Mouse (Mus musculus): ENCODE results near the gene Mab21l1. TPM values are rescaled to one million over a fixed set of nuclear protein-coding genes. Genes with fewer than 3 reads are reported as not detected.

The Mab21l1 gene
- polyA plus RNA-seq, 1 experiment from 2014 or later: 70.0 TPM

DNA sequence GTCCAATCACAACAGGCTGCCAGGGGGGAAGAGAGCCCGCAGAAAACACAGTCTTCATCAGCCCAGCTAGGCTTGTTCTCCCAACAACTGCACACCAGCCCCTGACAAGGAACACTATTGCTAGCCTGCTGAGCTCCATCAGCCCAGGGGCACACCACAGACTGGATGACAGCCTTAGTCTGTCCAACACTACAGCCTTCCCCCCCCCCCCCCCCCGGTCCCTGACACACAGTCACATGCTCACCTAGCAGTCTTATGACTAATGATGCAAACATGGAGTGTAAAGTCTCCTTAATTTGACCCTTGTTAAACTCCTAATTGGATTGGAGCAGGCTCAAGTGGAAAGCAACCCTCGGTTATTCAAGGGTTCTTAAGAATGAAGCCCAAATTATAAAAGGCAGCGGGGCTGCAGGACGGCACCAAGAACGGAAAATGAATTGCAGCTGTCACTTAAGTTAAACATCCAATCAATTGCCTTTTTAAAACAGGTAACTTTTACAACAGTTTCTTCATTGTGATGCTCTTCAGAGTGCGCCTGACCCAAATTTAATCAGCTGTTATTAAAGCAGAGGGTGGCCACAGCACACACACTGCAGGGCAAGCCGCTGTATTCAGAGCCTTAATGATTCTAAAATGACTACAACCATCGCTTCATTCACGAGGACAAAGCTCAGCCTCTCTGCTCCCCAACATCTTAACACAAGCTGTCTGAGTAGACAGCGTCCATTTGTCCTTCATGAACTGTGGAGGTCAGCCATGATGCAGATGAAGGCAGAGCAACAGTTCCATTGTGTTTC is 26.3 kb upstream of the Mab21l1 start:
- Histone ChIP-seq H3K27me3 (no peaks in the 10 kb centered on the region), H3K27ac (0 out of 2 replicates have a peak overlapping the region, but pooled peaks have one; percentile 41)

DNA sequence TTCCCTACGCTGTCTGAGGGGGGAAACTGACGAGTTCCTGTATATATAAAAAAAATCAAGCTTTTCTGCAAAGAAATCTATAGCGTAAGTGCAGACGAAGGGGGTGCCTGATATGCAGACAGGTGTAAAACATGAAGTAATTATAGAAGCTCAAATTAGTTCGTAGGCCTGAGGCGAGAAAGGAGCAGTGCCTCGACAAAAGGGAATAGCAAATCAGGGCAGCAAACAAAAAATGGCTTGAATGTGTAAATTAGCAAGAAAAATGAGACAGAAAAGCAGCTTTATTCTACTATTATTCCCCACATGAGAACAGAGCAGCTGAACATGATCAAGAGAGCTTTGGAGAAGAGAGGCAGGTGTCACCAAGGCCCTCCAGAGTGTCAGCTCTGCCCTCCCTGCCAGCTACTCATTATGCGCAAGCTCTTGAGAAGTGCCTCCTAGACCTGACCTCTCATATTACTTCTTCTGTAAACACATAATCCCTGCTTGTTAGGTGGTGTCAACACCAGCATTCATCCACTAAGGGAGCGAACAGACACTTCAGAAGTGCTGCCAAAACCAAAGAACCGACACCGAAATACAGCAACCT is 25.6 kb upstream of the Mab21l1 start:
- no peak overlapping the region for H3K4me2 ChIP-seq (replicated peaks)
- 0 out of 2 replicates have a peak overlapping the region, but pooled peaks have one; percentile 41 for H3K27ac ChIP-seq
- H3K9me3 ChIP-seq: no peaks in the 10 kb centered on the region
- H3K4me1 ChIP-seq: peaks cover 19% of the 10 kb centered on the region
- 59% methylated on average over 11 of the region's 11 CpGs for WGBS
- H3K4me3 ChIP-seq: no peak overlapping the region
- no peak overlapping the region for H3K9ac ChIP-seq
- H3K27me3 ChIP-seq: no peaks in the 10 kb centered on the region
- no peaks in the 10 kb centered on the region for H3K36me3 ChIP-seq
- ATAC-seq (ENCODE audit: insufficient number of reproducible peaks, insufficient read depth, low FRiP score, low TSS enrichment): no peak

More for the DNA sequence above, 26.3 kb upstream of the Mab21l1 start:
- no peak overlapping the region for H3K4me3 ChIP-seq
- no peaks in the 10 kb centered on the region for H3K9me3 ChIP-seq
- peak; percentile 83 for ATAC-seq (ENCODE audit: insufficient number of reproducible peaks, insufficient read depth, low FRiP score, low TSS enrichment)
- 28% methylated on average over 11 of the region's 11 CpGs for WGBS
- H3K9ac ChIP-seq: no peak overlapping the region
- 0 out of 2 replicates have a peak overlapping the region, but pooled peaks have one; percentile 1 for H3K4me2 ChIP-seq (replicated peaks)
- peaks cover 25% of the 10 kb centered on the region for H3K4me1 ChIP-seq
- no peaks in the 10 kb centered on the region for H3K36me3 ChIP-seq

DNA sequence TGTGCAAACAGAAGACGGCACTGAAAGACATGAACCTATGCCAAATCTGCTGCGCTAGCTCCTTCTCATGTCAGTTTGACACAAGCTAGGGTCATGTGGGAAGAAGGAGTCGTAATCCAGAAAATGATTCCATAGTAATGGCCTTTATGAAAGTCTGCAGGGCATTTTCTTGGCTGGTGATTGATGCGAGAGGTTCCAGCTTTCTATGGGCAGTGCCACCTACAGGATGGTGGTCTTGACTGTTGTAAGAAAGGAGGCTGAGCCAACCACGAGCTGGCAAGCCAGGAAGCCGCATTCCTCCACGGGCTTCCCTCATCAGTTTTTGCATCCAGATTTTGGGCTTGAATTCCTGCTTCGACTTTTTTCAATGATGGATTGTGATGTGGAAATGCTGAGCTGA is 24.0 kb upstream of the Mab21l1 start:
- Histone ChIP-seq H3K36me3 (no peaks in the 10 kb centered on the region), H3K4me2 (replicated peaks) (no peak overlapping the region), H3K4me3 (no peak overlapping the region), H3K27me3 (no peaks in the 10 kb centered on the region), H3K9ac (no peak overlapping the region), H3K9me3 (no peaks in the 10 kb centered on the region), H3K27ac (no peak overlapping the region), H3K4me1 (peaks cover 19% of the 10 kb centered on the region)
- ATAC-seq (ENCODE audit: insufficient number of reproducible peaks, insufficient read depth, low FRiP score, low TSS enrichment): no peak
- 54% methylated on average over 8 of the region's 8 CpGs for WGBS

DNA sequence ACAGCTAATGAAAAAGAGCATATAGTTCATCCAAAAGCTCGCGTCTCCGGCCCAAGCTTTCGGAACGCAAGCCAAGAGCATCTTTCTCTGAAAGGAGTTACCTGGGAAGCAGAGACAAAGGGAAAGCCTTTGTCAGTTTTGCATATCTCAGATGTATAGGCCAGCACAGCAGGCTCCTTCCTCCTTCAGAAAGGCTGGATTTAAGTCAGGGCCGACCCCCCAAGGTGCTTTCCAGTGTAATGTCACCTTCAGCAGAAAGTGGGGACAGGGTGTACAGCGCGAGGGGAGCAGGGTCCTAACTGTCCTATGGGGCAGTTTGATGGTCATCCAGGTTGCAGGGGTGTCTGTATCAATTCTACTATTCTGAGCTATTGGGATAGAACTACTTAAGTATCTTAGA is 18.7 kb upstream of the Mab21l1 start:
- H3K36me3 ChIP-seq: no peaks in the 10 kb centered on the region
- no peaks in the 10 kb centered on the region for H3K27me3 ChIP-seq
- no peak overlapping the region for H3K9ac ChIP-seq
- H3K4me3 ChIP-seq: no peak overlapping the region
- no peaks in the 10 kb centered on the region for H3K9me3 ChIP-seq
- H3K27ac ChIP-seq: no peak overlapping the region
- ATAC-seq (ENCODE audit: insufficient number of reproducible peaks, insufficient read depth, low FRiP score, low TSS enrichment): no peak
- no peaks in the 10 kb centered on the region for H3K4me1 ChIP-seq
- H3K4me2 ChIP-seq (replicated peaks): no peak overlapping the region
- WGBS: 52% methylated on average over 8 of the region's 8 CpGs

DNA sequence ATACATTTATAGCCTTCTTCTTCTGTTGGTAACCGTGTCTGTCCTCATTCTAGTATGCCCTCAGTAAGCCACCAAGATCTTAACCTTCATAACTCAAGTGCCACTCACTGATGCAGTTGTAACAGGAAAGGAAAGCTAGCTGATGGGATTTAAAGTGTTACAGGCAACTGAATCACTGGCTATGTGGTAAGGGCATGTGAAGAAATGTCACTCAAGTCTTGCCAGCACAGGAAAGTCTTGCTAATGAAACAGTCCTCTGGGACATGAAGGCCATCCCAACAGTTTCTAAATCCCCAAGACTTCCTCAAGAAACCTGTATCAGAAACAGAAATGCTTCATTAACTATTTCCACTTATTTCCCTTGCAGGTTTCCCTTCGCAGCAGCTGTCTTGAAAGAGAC is 13.7 kb upstream of the Mab21l1 start:
- Histone ChIP-seq H3K4me2 (replicated peaks) (no peak overlapping the region), H3K27ac (no peak overlapping the region), H3K4me1 (no peaks in the 10 kb centered on the region), H3K36me3 (no peaks in the 10 kb centered on the region), H3K27me3 (no peaks in the 10 kb centered on the region), H3K9me3 (no peaks in the 10 kb centered on the region), H3K9ac (no peak overlapping the region), H3K4me3 (no peak overlapping the region)
- WGBS: 89% methylated on average over 2 of the region's 2 CpGs
- ATAC-seq (ENCODE audit: insufficient number of reproducible peaks, insufficient read depth, low FRiP score, low TSS enrichment): no peak

DNA sequence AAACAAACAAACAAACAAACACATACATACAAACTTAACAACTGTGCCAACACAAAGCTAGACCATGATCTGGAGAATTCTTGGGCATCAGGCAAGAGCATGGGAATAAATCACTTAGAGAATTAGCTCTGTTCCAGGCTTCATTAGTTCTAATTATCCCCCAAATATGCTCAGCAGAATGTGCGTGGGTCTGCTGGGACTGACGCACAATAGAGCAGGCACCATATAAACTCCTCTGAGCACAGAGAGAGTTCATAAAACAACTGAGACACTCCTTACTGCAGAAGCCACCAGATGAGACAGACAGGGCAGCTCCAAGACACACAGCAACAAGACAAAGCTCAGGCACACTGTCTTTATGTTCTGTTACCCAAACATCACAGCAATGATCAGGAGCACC is 13.0 kb upstream of the Mab21l1 start:
- WGBS: 66% methylated on average over 2 of the region's 2 CpGs

DNA sequence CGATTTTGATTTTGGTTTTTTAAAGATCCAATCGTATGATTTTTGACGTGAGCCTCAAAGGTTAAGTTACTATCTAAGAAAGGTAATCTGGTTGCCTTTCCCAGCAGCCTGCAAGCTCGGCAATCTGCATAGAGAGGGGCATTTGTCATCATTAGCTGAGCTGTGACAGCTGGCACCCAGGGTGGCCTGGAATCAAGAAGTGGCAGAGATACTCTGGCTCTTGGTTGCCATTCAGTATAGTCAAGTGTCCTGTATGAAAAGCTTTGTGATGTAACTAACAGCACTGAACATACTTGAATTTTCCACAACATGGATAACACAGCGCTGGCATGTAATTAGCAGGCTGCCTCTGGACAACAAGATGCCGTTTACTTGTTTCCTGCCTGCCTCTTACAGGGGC is 8.1 kb upstream of the Mab21l1 start:
- Histone ChIP-seq H3K9me3 (no peaks in the 10 kb centered on the region), H3K27me3 (no peaks in the 10 kb centered on the region), H3K4me1 (peaks cover 7% of the 10 kb centered on the region; the same call in 1 of the 2 replicates), H3K4me2 (replicated peaks) (no peak overlapping the region), H3K9ac (no peak overlapping the region), H3K4me3 (no peak overlapping the region), H3K27ac (no peak overlapping the region), H3K36me3 (no peaks in the 10 kb centered on the region)
- no peak for ATAC-seq (ENCODE audit: insufficient number of reproducible peaks, insufficient read depth, low FRiP score, low TSS enrichment)
- WGBS: 46% methylated on average over 6 of the region's 6 CpGs

More for the DNA sequence above, 13.0 kb upstream of the Mab21l1 start:
- no peaks in the 10 kb centered on the region for H3K4me1 ChIP-seq
- no peak overlapping the region for H3K4me3 ChIP-seq
- H3K36me3 ChIP-seq: no peaks in the 10 kb centered on the region
- no peaks in the 10 kb centered on the region for H3K27me3 ChIP-seq
- no peak for ATAC-seq (ENCODE audit: insufficient number of reproducible peaks, insufficient read depth, low FRiP score, low TSS enrichment)
- no peaks in the 10 kb centered on the region for H3K9me3 ChIP-seq
- no peak overlapping the region for H3K4me2 ChIP-seq (replicated peaks)
- H3K9ac ChIP-seq: no peak overlapping the region
- H3K27ac ChIP-seq: no peak overlapping the region

DNA sequence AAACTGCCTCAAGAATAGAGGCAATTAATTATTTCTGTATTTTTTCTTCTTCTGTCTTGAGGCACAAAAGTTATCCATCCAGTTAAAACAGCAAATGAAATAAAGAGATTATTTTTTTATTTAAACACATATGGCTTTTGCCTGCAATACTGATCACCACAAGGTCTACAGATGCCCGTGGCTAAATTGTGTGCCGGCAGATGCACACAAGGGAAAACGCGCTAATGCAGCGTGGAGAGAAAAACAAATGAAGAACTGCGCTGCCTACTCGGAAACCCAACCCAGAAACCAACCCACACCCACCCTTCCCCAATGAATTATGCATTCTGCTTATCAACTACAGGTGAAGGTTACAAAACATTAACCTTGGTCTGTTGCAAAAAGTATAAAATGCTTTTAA is 7.1 kb upstream of the Mab21l1 start:
- H3K4me2 ChIP-seq (replicated peaks): no peak overlapping the region

DNA sequence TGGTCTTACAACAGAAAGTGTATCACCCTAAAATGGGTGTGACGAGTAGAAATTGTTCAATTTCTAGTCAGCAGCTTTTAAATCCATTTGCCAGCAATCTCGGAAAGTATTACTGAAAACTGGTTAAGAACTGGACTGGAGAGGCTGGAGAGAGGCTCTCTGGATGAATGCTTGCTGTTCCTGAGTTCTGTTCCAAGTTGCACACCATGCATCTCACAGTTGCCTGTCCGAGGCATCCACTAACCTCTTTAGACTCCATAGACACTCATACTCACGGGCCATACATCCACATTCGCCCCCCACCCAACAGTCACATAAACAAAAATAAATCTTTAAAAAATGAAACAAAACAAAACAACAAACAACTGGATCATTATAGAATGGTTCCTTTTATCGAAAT is 6.6 kb upstream of the Mab21l1 start:
- peaks cover 17% of the 10 kb centered on the region; the same call in 1 of the 2 replicates for H3K4me1 ChIP-seq
- H3K4me3 ChIP-seq: no peak overlapping the region
- no peak overlapping the region for H3K9ac ChIP-seq
- WGBS: 73% methylated on average over 6 of the region's 6 CpGs
- no peak overlapping the region for H3K4me2 ChIP-seq (replicated peaks)
- ATAC-seq (ENCODE audit: insufficient number of reproducible peaks, insufficient read depth, low FRiP score, low TSS enrichment): no peak
- H3K27me3 ChIP-seq: peaks cover 4% of the 10 kb centered on the region; the same call in 1 of the 2 replicates
- no peaks in the 10 kb centered on the region for H3K36me3 ChIP-seq
- H3K9me3 ChIP-seq: no peaks in the 10 kb centered on the region
- H3K27ac ChIP-seq: no peak overlapping the region

More for the DNA sequence above, 7.1 kb upstream of the Mab21l1 start:
- Histone ChIP-seq H3K9me3 (no peaks in the 10 kb centered on the region), H3K9ac (no peak overlapping the region), H3K4me3 (no peak overlapping the region), H3K27ac (no peak overlapping the region), H3K27me3 (no peaks in the 10 kb centered on the region), H3K36me3 (no peaks in the 10 kb centered on the region), H3K4me1 (peaks cover 12% of the 10 kb centered on the region; the same call in 1 of the 2 replicates)
- ATAC-seq (ENCODE audit: insufficient number of reproducible peaks, insufficient read depth, low FRiP score, low TSS enrichment): no peak
- WGBS: 22% methylated on average over 7 of the region's 7 CpGs

DNA sequence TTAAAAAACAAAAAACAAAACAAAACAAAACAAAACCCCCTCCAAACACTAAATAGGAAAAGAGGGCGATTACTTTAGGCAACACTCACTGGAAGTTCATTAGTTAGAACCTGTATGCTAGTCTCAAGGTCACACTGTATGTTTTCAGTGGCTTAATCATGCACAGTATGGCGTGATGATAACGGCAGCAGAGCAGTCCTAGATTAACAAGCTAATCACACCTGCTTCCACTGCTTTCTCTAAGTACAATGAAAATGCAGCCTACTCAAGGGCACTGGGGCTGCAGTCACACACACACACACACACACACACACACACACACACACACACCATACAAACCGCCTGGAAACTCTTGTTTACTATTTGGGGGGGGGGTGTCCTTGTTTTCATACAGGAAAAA is 4.8 kb upstream of the Mab21l1 start:
- 69% methylated on average over 4 of the region's 4 CpGs for WGBS
- Histone ChIP-seq H3K27ac (no peak overlapping the region), H3K36me3 (no peaks in the 10 kb centered on the region), H3K4me2 (replicated peaks) (no peak overlapping the region), H3K4me3 (no peak overlapping the region), H3K9ac (no peak overlapping the region), H3K27me3 (peaks cover 4% of the 10 kb centered on the region; the same call in 1 of the 2 replicates), H3K9me3 (no peaks in the 10 kb centered on the region), H3K4me1 (peaks cover 21% of the 10 kb centered on the region; the same call in 1 of the 2 replicates)
- ATAC-seq (ENCODE audit: insufficient number of reproducible peaks, insufficient read depth, low FRiP score, low TSS enrichment): no peak

DNA sequence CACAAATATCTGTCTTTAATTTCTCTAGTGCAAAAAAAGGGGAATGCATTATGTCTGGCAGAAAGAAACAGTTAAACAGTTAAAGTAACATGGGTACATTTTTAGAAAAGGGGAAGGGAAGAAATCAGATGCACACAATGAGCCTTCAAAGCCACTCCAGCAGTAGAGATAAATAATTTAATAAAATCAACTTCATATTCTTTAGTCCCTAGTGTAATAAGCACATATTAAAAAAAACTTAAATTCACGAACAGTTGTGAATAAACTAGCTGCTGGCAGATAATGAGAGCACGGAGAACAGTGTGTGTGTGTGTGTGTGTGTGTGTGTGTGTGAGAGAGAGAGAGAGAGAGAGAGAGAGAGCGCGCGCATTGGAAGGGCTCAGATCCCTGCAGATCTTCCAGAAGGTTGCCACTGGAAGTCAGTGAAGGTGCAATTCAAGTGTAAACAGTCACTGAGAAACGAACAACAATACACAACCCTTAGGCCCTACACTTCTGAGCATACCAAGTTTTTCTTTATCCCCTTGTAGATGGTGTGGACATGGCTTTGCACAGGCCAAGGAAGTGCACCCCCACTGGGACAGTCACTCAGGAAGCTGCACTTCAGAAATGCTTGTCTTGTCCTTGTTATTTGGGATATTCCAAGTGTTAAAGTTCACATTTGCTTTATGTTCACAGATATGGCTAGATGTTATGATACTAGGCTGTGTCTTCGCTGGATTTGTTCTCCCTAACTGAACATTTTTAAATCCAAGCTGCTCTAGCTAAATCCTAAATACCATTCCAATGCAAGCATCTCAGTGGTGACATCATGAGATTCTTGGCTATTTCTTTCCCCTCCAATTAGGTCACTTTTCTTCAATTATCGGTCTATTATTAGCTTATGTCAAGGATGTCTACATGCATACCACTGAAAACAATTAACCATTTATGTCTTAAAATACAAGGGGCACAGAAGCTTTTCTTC is 3.3 kb upstream of the Mab21l1 start:
- 28% methylated on average over 8 of the region's 8 CpGs for WGBS
- Histone ChIP-seq H3K27ac (peak overlapping the region; percentile 37; the same call in 1 of the 2 replicates), H3K4me2 (replicated peaks) (peak overlapping the region; percentile 15)

More for the DNA sequence above, 3.3 kb upstream of the Mab21l1 start:
- Histone ChIP-seq H3K36me3 (no peaks in the 10 kb centered on the region), H3K4me3 (no peak overlapping the region), H3K9ac (no peak overlapping the region), H3K27me3 (peaks cover 4% of the 10 kb centered on the region; the same call in 1 of the 2 replicates), H3K4me1 (peaks cover 21% of the 10 kb centered on the region; the same call in 1 of the 2 replicates), H3K9me3 (no peaks in the 10 kb centered on the region)
- ATAC-seq (ENCODE audit: insufficient number of reproducible peaks, insufficient read depth, low FRiP score, low TSS enrichment): no peak
